8 mouse cellular contexts compared by ENCODE assay signal in genomic region chr6:128841327-128842089, GRCm38 (mm10). TPM values are rescaled to one million over a fixed set of nuclear protein-coding genes. Genes with fewer than 3 reads are reported as not detected.
DNase-seq lines count a peak whose midpoint lies in the region; ATAC-seq lines count a peak whose summit lies in the region.

No protein-coding gene starts in this region.

- ATAC-seq in heart, embryonic 12.5 days (ENCODE audit: insufficient number of reproducible peaks, low FRiP score), result no peak
- no peak for ATAC-seq in hindbrain, embryonic 15.5 days (ENCODE audit: low FRiP score, low read depth)
- no peak for ATAC-seq in midbrain, embryonic 13.5 days
- ATAC-seq in megakaryocyte-erythroid progenitor cell, adult 5-6 weeks (replicated peaks; ENCODE audit: low FRiP score, low TSS enrichment, poor library complexity, severe bottlenecking), result no peak

- WGBS in heart, embryonic 12.5 days, result 34% methylated on average over 4 of the region's 4 CpGs
- 44% methylated on average over 4 of the region's 4 CpGs for WGBS in hindbrain, embryonic 15.5 days
- WGBS in midbrain, embryonic 13.5 days, result 44% methylated on average over 4 of the region's 4 CpGs

- H3K9me3 ChIP-seq in heart, embryonic 12.5 days (replicated peaks), result no peaks in the 10 kb centered on the region
- no peaks in the 10 kb centered on the region for H3K9me3 ChIP-seq in hindbrain, embryonic 15.5 days
- H3K9me3 ChIP-seq in midbrain, embryonic 13.5 days, result no peaks in the 10 kb centered on the region

- no peaks in the 10 kb centered on the region for H3K27me3 ChIP-seq in heart, embryonic 12.5 days (replicated peaks)
- H3K27me3 ChIP-seq in hindbrain, embryonic 15.5 days, result no peaks in the 10 kb centered on the region
- no peaks in the 10 kb centered on the region for H3K27me3 ChIP-seq in midbrain, embryonic 13.5 days

- peaks cover 24% of the 10 kb centered on the region for H3K4me1 ChIP-seq in heart, embryonic 12.5 days (replicated peaks)
- H3K4me1 ChIP-seq in brown adipose tissue, adult 24 weeks (ENCODE audit: control insufficient read depth, insufficient read depth, insufficient read length, low read length), result peaks cover 5% of the 10 kb centered on the region; the same call in 1 of the 2 replicates
- H3K4me1 ChIP-seq in hindbrain, embryonic 15.5 days (replicated peaks), result peaks cover 37% of the 10 kb centered on the region
- H3K4me1 ChIP-seq in midbrain, embryonic 13.5 days (replicated peaks), result peaks cover 30% of the 10 kb centered on the region

- intact Hi-C loops in heart, postnatal 10 days (cut with DNase I), result loop anchor here (2.0 kb wide), 1 partner anchor 339 kb away; the partner anchor contains the start of gene Clec2d

- no peak for DNase-seq in heart, postnatal 10 days
- no peak for DNase-seq in Muller cell, postnatal 12 days (ENCODE audit: inconsistent ontology term)
- no peak for DNase-seq in natural killer cell, adult 2 months (ENCODE audit: low spot score in 2 of 2)

- H3K27ac ChIP-seq in heart, embryonic 12.5 days (ENCODE audit: poor library complexity, severe bottlenecking), result no peak overlapping the region
- no peak overlapping the region for H3K27ac ChIP-seq in brown adipose tissue, adult 24 weeks (replicated peaks; ENCODE audit: low read depth, low read length)
- H3K27ac ChIP-seq in hindbrain, embryonic 15.5 days (replicated peaks), result no peak overlapping the region
- H3K27ac ChIP-seq in midbrain, embryonic 13.5 days, result no peak overlapping the region

- peak overlapping the region; percentile 97 for H3K4me3 ChIP-seq in heart, embryonic 12.5 days
- H3K4me3 ChIP-seq in brown adipose tissue, adult 24 weeks (ENCODE audit: insufficient read depth, low read depth, low read length), result 0 out of 2 replicates have a peak overlapping the region, but pooled peaks have one; percentile 87
- H3K4me3 ChIP-seq in hindbrain, embryonic 15.5 days, result peak overlapping the region; percentile 83
- peak overlapping the region; percentile 89 for H3K4me3 ChIP-seq in midbrain, embryonic 13.5 days (replicated peaks)

- no peaks in the 10 kb centered on the region for H3K36me3 ChIP-seq in heart, embryonic 12.5 days
- no peaks in the 10 kb centered on the region for H3K36me3 ChIP-seq in hindbrain, embryonic 15.5 days
- no peaks in the 10 kb centered on the region for H3K36me3 ChIP-seq in midbrain, embryonic 13.5 days

- H3K4me2 ChIP-seq in heart, embryonic 12.5 days, result peak overlapping the region; percentile 85
- peak overlapping the region; percentile 70 for H3K4me2 ChIP-seq in hindbrain, embryonic 15.5 days
- H3K4me2 ChIP-seq in midbrain, embryonic 13.5 days (replicated peaks), result peak overlapping the region; percentile 76

- no peak overlapping the region for H3K9ac ChIP-seq in heart, embryonic 12.5 days
- H3K9ac ChIP-seq in hindbrain, embryonic 15.5 days, result no peak overlapping the region
- 0 out of 2 replicates have a peak overlapping the region, but pooled peaks have one; percentile 78 for H3K9ac ChIP-seq in midbrain, embryonic 13.5 days (replicated peaks)

RNA-seq across cellular contexts. Expression of gene Klrb1b, which starts 15.4 kb away (rescaled TPM):
- not detected in 2 replicates for polyA plus RNA-seq in heart, embryonic 12.5 days (2016; fragmentation: Nextera tagmentation; extraction: Ambion mirVana)
- total RNA-seq in heart, postnatal 10 days (2021), result not detected
- polyA plus RNA-seq in brown adipose tissue, adult 24 weeks (2012; ENCODE audit: insufficient read depth, insufficient read length, missing spikeins), result 1.2 TPM in 1 of 2 replicates, not detected in the other
- polyA plus RNA-seq in hindbrain, embryonic 15.5 days (2015; fragmentation: Nextera tagmentation; extraction: Ambion mirVana), result not detected in 2 replicates
- polyA plus RNA-seq in midbrain, embryonic 13.5 days (2015; fragmentation: Nextera tagmentation; extraction: Ambion mirVana), result not detected in 2 replicates
- total RNA-seq in megakaryocyte-erythroid progenitor cell, adult 5-6 weeks (2014; fragmentation: Nextera tagmentation), result 0.94 TPM in 1 of 2 replicates, not detected in the other
- total RNA-seq in megakaryocyte-erythroid progenitor cell, adult 5-6 weeks (2017), result 1.8 and 5.5 TPM in 2 replicates

RNA-seq across cellular contexts. Expression of gene Gm44511, which starts 15.4 kb away (rescaled TPM):
- not detected in 2 replicates for polyA plus RNA-seq in heart, embryonic 12.5 days (2016; fragmentation: Nextera tagmentation; extraction: Ambion mirVana)
- total RNA-seq in heart, postnatal 10 days (2021), result not detected
- polyA plus RNA-seq in brown adipose tissue, adult 24 weeks (2012; ENCODE audit: insufficient read depth, insufficient read length, missing spikeins), result not detected in 2 replicates
- not detected in 2 replicates for polyA plus RNA-seq in hindbrain, embryonic 15.5 days (2015; fragmentation: Nextera tagmentation; extraction: Ambion mirVana)
- not detected in 2 replicates for polyA plus RNA-seq in midbrain, embryonic 13.5 days (2015; fragmentation: Nextera tagmentation; extraction: Ambion mirVana)
- total RNA-seq in megakaryocyte-erythroid progenitor cell, adult 5-6 weeks (2014; fragmentation: Nextera tagmentation), result not detected in 2 replicates
- not detected in 2 replicates for total RNA-seq in megakaryocyte-erythroid progenitor cell, adult 5-6 weeks (2017)

RNA-seq across cellular contexts. Expression of gene Clec2i, which starts 45.9 kb away (rescaled TPM):
- not detected in 2 replicates for polyA plus RNA-seq in heart, embryonic 12.5 days (2016; fragmentation: Nextera tagmentation; extraction: Ambion mirVana)
- under 1 TPM in 1 of 2 experiments, not detected in 1; 0.10 TPM for total RNA-seq in heart, postnatal 10 days (2021)
- 0.83 TPM in 1 of 2 replicates, not detected in the other for polyA plus RNA-seq in brown adipose tissue, adult 24 weeks (2012; ENCODE audit: insufficient read depth, insufficient read length, missing spikeins)
- 0.07 TPM in 1 of 2 replicates, not detected in the other for polyA plus RNA-seq in hindbrain, embryonic 15.5 days (2015; fragmentation: Nextera tagmentation; extraction: Ambion mirVana)
- polyA plus RNA-seq in midbrain, embryonic 13.5 days (2015; fragmentation: Nextera tagmentation; extraction: Ambion mirVana), result not detected in 2 replicates
- total RNA-seq in megakaryocyte-erythroid progenitor cell, adult 5-6 weeks (2014; fragmentation: Nextera tagmentation), result 0.90 and 1.5 TPM in 2 replicates
- 3.4 and 4.3 TPM in 2 replicates for total RNA-seq in megakaryocyte-erythroid progenitor cell, adult 5-6 weeks (2017)

RNA-seq across cellular contexts. Expression of gene BC035044, which starts 49.4 kb away (rescaled TPM):
- 0.68 TPM in 1 of 2 replicates, not detected in the other for polyA plus RNA-seq in heart, embryonic 12.5 days (2016; fragmentation: Nextera tagmentation; extraction: Ambion mirVana)
- total RNA-seq in heart, postnatal 10 days (2021), result under 1 TPM; 0.42 to 0.65 TPM
- not detected in 2 replicates for polyA plus RNA-seq in brown adipose tissue, adult 24 weeks (2012; ENCODE audit: insufficient read depth, insufficient read length, missing spikeins)
- 0.38 and 0.46 TPM in 2 replicates for polyA plus RNA-seq in hindbrain, embryonic 15.5 days (2015; fragmentation: Nextera tagmentation; extraction: Ambion mirVana)
- polyA plus RNA-seq in midbrain, embryonic 13.5 days (2015; fragmentation: Nextera tagmentation; extraction: Ambion mirVana), result 0.35 and 0.52 TPM in 2 replicates
- 3.0 and 8.4 TPM in 2 replicates for total RNA-seq in megakaryocyte-erythroid progenitor cell, adult 5-6 weeks (2014; fragmentation: Nextera tagmentation)
- 0.85 and 13.2 TPM in 2 replicates for total RNA-seq in megakaryocyte-erythroid progenitor cell, adult 5-6 weeks (2017)

RNA-seq across cellular contexts. Expression of gene Klrb1c, which starts 52.5 kb away (rescaled TPM):
- not detected in 2 replicates for polyA plus RNA-seq in heart, embryonic 12.5 days (2016; fragmentation: Nextera tagmentation; extraction: Ambion mirVana)
- not detected for total RNA-seq in heart, postnatal 10 days (2021)
- polyA plus RNA-seq in brown adipose tissue, adult 24 weeks (2012; ENCODE audit: insufficient read depth, insufficient read length, missing spikeins), result not detected in 2 replicates
- polyA plus RNA-seq in hindbrain, embryonic 15.5 days (2015; fragmentation: Nextera tagmentation; extraction: Ambion mirVana), result 0.12 TPM in 1 of 2 replicates, not detected in the other
- polyA plus RNA-seq in midbrain, embryonic 13.5 days (2015; fragmentation: Nextera tagmentation; extraction: Ambion mirVana), result not detected in 2 replicates
- total RNA-seq in megakaryocyte-erythroid progenitor cell, adult 5-6 weeks (2014; fragmentation: Nextera tagmentation), result 0.39 and 1.2 TPM in 2 replicates
- total RNA-seq in megakaryocyte-erythroid progenitor cell, adult 5-6 weeks (2017), result 1.3 and 14.3 TPM in 2 replicates
